Mouse (Mus musculus): ENCODE measurements at regions not wholly inside any gene's neighbourhood (a gene's known extent, or its start where the extent isn't known, plus 50 kb on each side); places are given as distances from the start of the nearest gene placed in this dataset.

- no peaks in the 10 kb centered on the region for H3K27me3 ChIP-seq (replicated peaks; ENCODE audit: control insufficient read depth, insufficient read depth, low read length)
- 0 out of 2 replicates have a peak, but pooled peaks cover 5% of the 10 kb centered on the region for H3K4me1 ChIP-seq (replicated peaks; ENCODE audit: control insufficient read depth, insufficient read depth, low read length)
- no peak overlapping the region for H3K4me2 ChIP-seq (ENCODE audit: low read length)
- H3K27ac ChIP-seq (ENCODE audit: low read depth), result no peak overlapping the region
- ATAC-seq (replicated peaks; ENCODE audit: low FRiP score, low TSS enrichment, low read depth), result no peak
- H3K36me3 ChIP-seq (ENCODE audit: control insufficient read depth, insufficient read depth, low read length), result no peaks in the 10 kb centered on the region
- no peak overlapping the region for H3K9ac ChIP-seq (ENCODE audit: low read length)
- no peaks in the 10 kb centered on the region for H3K9me3 ChIP-seq (ENCODE audit: control insufficient read depth, low read length)
- H3K4me3 ChIP-seq (ENCODE audit: low read depth, low read length), result no peak overlapping the region
- peak; percentile 53 for DNase-seq (ENCODE audit: low spot score)
- WGBS, result 31% methylated on average over 6 of the region's 6 CpGs
Measured at GRCm38 (mm10) chr13:44659861-44660260, 69.4 kb upstream of the Jarid2 start.

- H3K4me2 ChIP-seq (ENCODE audit: low read length), result no peak overlapping the region
Measured at GRCm38 (mm10) chr13:44663062-44663461, 66.2 kb upstream of the Jarid2 start.

GRCm38 (mm10) chr13:44663730-44664129, 65.5 kb upstream of the Jarid2 start:
- DNase-seq (ENCODE audit: low spot score) (no peak), ATAC-seq (replicated peaks; ENCODE audit: low FRiP score, low TSS enrichment, low read depth) (no peak)
- H3K9ac ChIP-seq (ENCODE audit: low read length), result no peak overlapping the region
- H3K9me3 ChIP-seq (ENCODE audit: control insufficient read depth, low read length), result no peaks in the 10 kb centered on the region
- H3K4me1 ChIP-seq (replicated peaks; ENCODE audit: control insufficient read depth, insufficient read depth, low read length), result no peaks in the 10 kb centered on the region
- H3K4me3 ChIP-seq (ENCODE audit: low read depth, low read length), result no peak overlapping the region
- H3K4me2 ChIP-seq (ENCODE audit: low read length), result no peak overlapping the region
- no peaks in the 10 kb centered on the region for H3K36me3 ChIP-seq (ENCODE audit: control insufficient read depth, insufficient read depth, low read length)
- no peaks in the 10 kb centered on the region for H3K27me3 ChIP-seq (replicated peaks; ENCODE audit: control insufficient read depth, insufficient read depth, low read length)
- 61% methylated on average over 7 of the region's 7 CpGs for WGBS
- no peak overlapping the region for H3K27ac ChIP-seq (ENCODE audit: low read depth)

More at GRCm38 (mm10) chr13:44663062-44663461, 66.2 kb upstream of the Jarid2 start:
- peak; percentile 49 for DNase-seq (ENCODE audit: low spot score)
- no peaks in the 10 kb centered on the region for H3K36me3 ChIP-seq (ENCODE audit: control insufficient read depth, insufficient read depth, low read length)
- no peak overlapping the region for H3K4me3 ChIP-seq (ENCODE audit: low read depth, low read length)
- H3K9me3 ChIP-seq (ENCODE audit: control insufficient read depth, low read length), result no peaks in the 10 kb centered on the region
- H3K27ac ChIP-seq (ENCODE audit: low read depth), result no peak overlapping the region
- no peak overlapping the region for H3K9ac ChIP-seq (ENCODE audit: low read length)
- ATAC-seq (replicated peaks; ENCODE audit: low FRiP score, low TSS enrichment, low read depth), result no peak
- WGBS, result 63% methylated on average over 11 of the region's 11 CpGs
- H3K27me3 ChIP-seq (replicated peaks; ENCODE audit: control insufficient read depth, insufficient read depth, low read length), result no peaks in the 10 kb centered on the region
- H3K4me1 ChIP-seq (replicated peaks; ENCODE audit: control insufficient read depth, insufficient read depth, low read length), result 0 out of 2 replicates have a peak, but pooled peaks cover under 1% of the 10 kb centered on the region

DNA sequence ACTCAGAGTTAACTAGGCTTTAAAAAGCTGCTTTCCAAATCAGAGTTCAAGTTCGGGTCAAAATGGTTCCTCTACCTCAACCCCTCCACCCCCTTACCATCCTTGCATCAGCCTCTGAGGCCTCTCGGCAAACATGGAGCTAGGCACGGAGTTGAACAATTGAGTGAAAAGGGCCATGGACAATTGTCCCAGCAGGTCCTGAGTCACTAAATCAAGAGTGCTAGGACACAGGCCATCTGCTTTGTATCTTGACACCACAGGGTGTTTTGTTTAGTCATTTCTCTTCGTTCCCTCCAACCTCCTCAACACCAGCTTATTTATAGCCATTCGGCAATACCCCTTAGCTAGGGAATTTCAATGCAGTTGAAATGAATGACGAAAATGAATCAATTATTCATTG, 59.5 kb upstream of the Jarid2 start:
- peaks cover 10% of the 10 kb centered on the region; the same call in 1 of the 2 replicates for H3K4me1 ChIP-seq (replicated peaks; ENCODE audit: control insufficient read depth, insufficient read depth, low read length)
- WGBS, result 80% methylated on average over 6 of the region's 6 CpGs
- ATAC-seq (replicated peaks; ENCODE audit: low FRiP score, low TSS enrichment, low read depth) (no peak), DNase-seq (ENCODE audit: low spot score) (no peak)
- H3K27me3 ChIP-seq (replicated peaks; ENCODE audit: control insufficient read depth, insufficient read depth, low read length), result no peaks in the 10 kb centered on the region; the same call in 1 of the 2 replicates
- H3K9ac ChIP-seq (ENCODE audit: low read length), result no peak overlapping the region
- H3K4me2 ChIP-seq (ENCODE audit: low read length), result no peak overlapping the region
- H3K9me3 ChIP-seq (ENCODE audit: control insufficient read depth, low read length), result no peaks in the 10 kb centered on the region
- H3K4me3 ChIP-seq (ENCODE audit: low read depth, low read length), result no peak overlapping the region
- H3K27ac ChIP-seq (ENCODE audit: low read depth), result no peak overlapping the region
- H3K36me3 ChIP-seq (ENCODE audit: control insufficient read depth, insufficient read depth, low read length), result no peaks in the 10 kb centered on the region

DNA sequence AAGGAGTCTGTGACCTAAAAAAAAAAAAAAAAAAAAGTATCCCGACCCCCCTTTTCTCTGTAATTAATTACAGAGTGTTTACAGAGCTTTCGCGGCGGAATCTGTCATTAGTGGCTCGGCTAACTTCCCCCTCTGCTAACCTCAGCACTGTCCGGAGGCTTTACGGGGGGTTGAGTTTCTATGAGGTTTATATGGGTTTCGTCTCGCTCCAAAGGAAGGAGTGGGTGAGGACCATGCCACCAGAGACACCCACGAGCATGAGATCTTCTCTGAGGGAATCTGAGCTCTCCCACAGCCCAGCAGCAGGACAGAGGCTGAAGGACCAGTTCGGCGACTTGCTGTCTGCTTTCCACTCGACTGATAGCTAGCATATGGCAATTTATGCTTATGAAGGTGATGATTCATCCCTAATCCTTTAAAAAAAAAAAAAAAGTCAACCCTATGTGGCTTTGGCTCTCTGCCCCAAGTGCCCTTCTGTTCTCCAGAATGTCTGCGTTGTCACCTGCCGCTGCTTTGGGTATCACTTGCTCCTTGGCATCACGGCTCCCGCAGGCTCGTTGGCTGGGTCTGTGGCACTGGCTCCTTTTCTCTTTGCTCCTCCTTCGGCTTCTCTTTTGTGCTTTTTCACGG, 55.8 kb upstream of the Jarid2 start:
- WGBS, result 14% methylated on average over 20 of the region's 20 CpGs
- peak; percentile 63 for DNase-seq (ENCODE audit: low spot score)
- H3K4me1 ChIP-seq (replicated peaks; ENCODE audit: control insufficient read depth, insufficient read depth, low read length), result peaks cover 10% of the 10 kb centered on the region; the same call in 1 of the 2 replicates
- H3K4me3 ChIP-seq (ENCODE audit: low read depth, low read length), result peak overlapping the region; percentile 13; the same call in 1 of the 2 replicates
- H3K9ac ChIP-seq (ENCODE audit: low read length), result no peak overlapping the region
- no peaks in the 10 kb centered on the region for H3K36me3 ChIP-seq (ENCODE audit: control insufficient read depth, insufficient read depth, low read length)
- peak overlapping the region; percentile 46 for H3K4me2 ChIP-seq (ENCODE audit: low read length)
- no peaks in the 10 kb centered on the region for H3K9me3 ChIP-seq (ENCODE audit: control insufficient read depth, low read length)
- H3K27me3 ChIP-seq (replicated peaks; ENCODE audit: control insufficient read depth, insufficient read depth, low read length), result no peaks in the 10 kb centered on the region; the same call in 1 of the 2 replicates
- ATAC-seq (replicated peaks; ENCODE audit: low FRiP score, low TSS enrichment, low read depth), result no peak
- H3K27ac ChIP-seq (ENCODE audit: low read depth), result no peak overlapping the region

DNA sequence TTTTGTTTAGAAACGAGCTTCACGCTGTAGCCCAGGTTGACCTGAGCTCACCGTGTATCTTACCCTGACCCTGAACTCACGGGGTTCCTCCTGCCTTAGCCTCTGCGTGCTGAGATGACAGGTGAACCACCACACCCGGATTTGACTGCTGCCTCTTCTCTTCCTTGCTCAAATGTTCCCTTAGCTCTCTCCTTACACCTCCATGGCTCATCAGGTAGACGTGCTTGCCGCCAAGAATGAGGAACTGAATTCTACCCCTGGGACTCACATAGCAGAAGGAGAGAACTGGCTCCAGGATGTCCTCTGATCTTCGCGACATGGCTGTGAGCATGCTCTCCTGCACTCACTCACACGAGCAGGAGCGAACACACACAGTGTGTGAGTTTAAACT, 55.3 kb upstream of the Jarid2 start:
- Histone ChIP-seq H3K9ac (ENCODE audit: low read length) (no peak overlapping the region), H3K36me3 (ENCODE audit: control insufficient read depth, insufficient read depth, low read length) (no peaks in the 10 kb centered on the region), H3K9me3 (ENCODE audit: control insufficient read depth, low read length) (no peaks in the 10 kb centered on the region), H3K27me3 (replicated peaks; ENCODE audit: control insufficient read depth, insufficient read depth, low read length) (no peaks in the 10 kb centered on the region; the same call in 1 of the 2 replicates), H3K4me2 (ENCODE audit: low read length) (peak overlapping the region; percentile 46), H3K27ac (ENCODE audit: low read depth) (no peak overlapping the region), H3K4me3 (ENCODE audit: low read depth, low read length) (no peak overlapping the region), H3K4me1 (replicated peaks; ENCODE audit: control insufficient read depth, insufficient read depth, low read length) (peaks cover 10% of the 10 kb centered on the region; the same call in 1 of the 2 replicates)
- ATAC-seq (replicated peaks; ENCODE audit: low FRiP score, low TSS enrichment, low read depth), result no peak
- peak; percentile 61 for DNase-seq (ENCODE audit: low spot score)
- 21% methylated on average over 12 of the region's 12 CpGs for WGBS

DNA sequence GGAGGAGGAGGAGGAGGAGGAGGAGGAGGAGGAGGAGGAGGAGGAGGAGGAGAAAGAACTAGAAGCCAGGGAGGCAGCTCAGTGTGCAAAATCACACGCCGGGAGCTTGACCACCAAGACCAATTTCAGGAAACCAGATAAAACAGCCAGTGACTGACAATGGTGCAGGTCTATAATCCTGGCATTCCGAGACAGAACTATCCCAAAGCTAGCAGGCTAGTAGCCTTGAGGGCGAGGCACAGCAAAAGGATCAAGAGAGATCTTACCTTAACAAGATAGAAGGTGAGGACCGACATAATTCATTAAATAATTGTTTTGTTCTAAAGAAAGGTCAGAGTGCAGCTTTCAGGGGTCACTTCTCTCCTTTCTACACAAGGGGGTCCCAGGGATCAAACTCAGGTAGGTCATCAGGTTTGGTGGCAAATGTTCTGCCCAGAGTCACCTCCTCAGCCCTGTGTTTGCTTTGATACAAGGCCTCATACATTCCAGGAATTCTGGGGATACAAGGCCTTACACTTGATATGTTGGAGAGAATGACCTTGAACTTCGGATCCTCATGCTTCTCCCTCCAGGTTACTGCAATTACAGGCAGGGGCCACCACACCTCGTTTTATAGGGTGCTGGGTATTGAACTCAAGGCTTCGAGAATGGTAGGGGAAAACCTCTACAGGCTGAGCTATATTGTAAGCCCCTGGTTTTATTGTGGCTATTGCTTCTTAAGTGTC, 54.2 kb upstream of the Jarid2 start:
- no peak overlapping the region for H3K27ac ChIP-seq (ENCODE audit: low read depth)
- no peak overlapping the region for H3K4me2 ChIP-seq (ENCODE audit: low read length)
- H3K36me3 ChIP-seq (ENCODE audit: control insufficient read depth, insufficient read depth, low read length), result no peaks in the 10 kb centered on the region
- H3K4me3 ChIP-seq (ENCODE audit: low read depth, low read length), result no peak overlapping the region
- no peak for ATAC-seq (replicated peaks; ENCODE audit: low FRiP score, low TSS enrichment, low read depth)
- no peaks in the 10 kb centered on the region; the same call in 1 of the 2 replicates for H3K27me3 ChIP-seq (replicated peaks; ENCODE audit: control insufficient read depth, insufficient read depth, low read length)
- no peaks in the 10 kb centered on the region for H3K9me3 ChIP-seq (ENCODE audit: control insufficient read depth, low read length)
- peaks cover 10% of the 10 kb centered on the region; the same call in 1 of the 2 replicates for H3K4me1 ChIP-seq (replicated peaks; ENCODE audit: control insufficient read depth, insufficient read depth, low read length)
- 75% methylated on average over 8 of the region's 8 CpGs for WGBS
- no peak for DNase-seq (ENCODE audit: low spot score)
- H3K9ac ChIP-seq (ENCODE audit: low read length), result no peak overlapping the region

- H3K9ac ChIP-seq (ENCODE audit: low read length), result no peak overlapping the region
- no peak overlapping the region for H3K4me3 ChIP-seq (ENCODE audit: low read depth, low read length)
- no peak for DNase-seq (ENCODE audit: low spot score)
- H3K27ac ChIP-seq (ENCODE audit: low read depth), result no peak overlapping the region
- 91% methylated on average over 6 of the region's 6 CpGs for WGBS
- peaks cover 13% of the 10 kb centered on the region for H3K4me1 ChIP-seq (replicated peaks; ENCODE audit: control insufficient read depth, insufficient read depth, low read length)
- H3K4me2 ChIP-seq (ENCODE audit: low read length), result no peak overlapping the region
- H3K9me3 ChIP-seq (ENCODE audit: control insufficient read depth, low read length), result no peaks in the 10 kb centered on the region
- H3K36me3 ChIP-seq (ENCODE audit: control insufficient read depth, insufficient read depth, low read length), result no peaks in the 10 kb centered on the region
- no peak for ATAC-seq (replicated peaks; ENCODE audit: low FRiP score, low TSS enrichment, low read depth)
- H3K27me3 ChIP-seq (replicated peaks; ENCODE audit: control insufficient read depth, insufficient read depth, low read length), result no peaks in the 10 kb centered on the region; the same call in 1 of the 2 replicates
Measured at GRCm38 (mm10) chr13:44676041-44676440, 53.2 kb upstream of the Jarid2 start.

All from intestine, embryonic 14.5 days (tissue).